Mouse (Mus musculus): Measurements from ENCODE around the gene Ttc28. TPM values are rescaled to one million over a fixed set of nuclear protein-coding genes. Genes with fewer than 3 reads are reported as not detected.

The Ttc28 gene
- polyA plus RNA-seq, 1 experiment from 2014 or later: 12.9 TPM

DNA sequence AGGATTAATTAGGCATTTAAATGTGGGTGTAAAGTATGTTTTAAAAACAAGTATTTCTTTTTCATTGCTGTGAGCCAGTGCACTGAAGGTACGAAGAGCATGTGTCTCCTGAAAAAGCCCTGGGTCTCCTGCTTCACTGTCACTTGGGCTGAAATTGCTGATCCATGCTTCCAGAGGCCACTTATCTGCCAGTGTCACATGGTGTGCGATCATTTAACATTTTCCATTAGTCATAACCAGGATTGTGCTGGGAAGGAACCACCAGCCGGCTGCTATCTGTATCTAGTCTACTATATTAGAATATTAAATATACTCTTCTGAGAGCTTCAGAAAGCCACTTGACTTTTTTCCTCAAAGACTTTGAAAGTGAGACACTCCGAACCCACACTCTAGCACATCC, 186.2 kb downstream of the Ttc28 start:
- Histone ChIP-seq H3K9ac (ENCODE audit: low read length) (no peak overlapping the region), H3K9me3 (ENCODE audit: control insufficient read depth, low read length) (no peaks in the 10 kb centered on the region), H3K27ac (replicated peaks; ENCODE audit: low read depth, low read length) (no peak overlapping the region), H3K27me3 (ENCODE audit: control insufficient read depth, insufficient read depth, low read length) (no peaks in the 10 kb centered on the region), H3K36me3 (ENCODE audit: control insufficient read depth, insufficient read depth, low read length) (no peaks in the 10 kb centered on the region), H3K4me2 (ENCODE audit: low read depth, severe bottlenecking) (no peak overlapping the region), H3K4me3 (ENCODE audit: low read depth, low read length) (no peak overlapping the region), H3K4me1 (ENCODE audit: control insufficient read depth, insufficient read depth, low read length) (peaks cover 4% of the 10 kb centered on the region; the same call in 1 of the 2 replicates)
- WGBS: 83% methylated on average over 4 of the region's 4 CpGs
- ATAC-seq (ENCODE audit: insufficient number of reproducible peaks, low FRiP score, low TSS enrichment, low read depth) (no peak), DNase-seq (ENCODE audit: low spot score) (no peak)

DNA sequence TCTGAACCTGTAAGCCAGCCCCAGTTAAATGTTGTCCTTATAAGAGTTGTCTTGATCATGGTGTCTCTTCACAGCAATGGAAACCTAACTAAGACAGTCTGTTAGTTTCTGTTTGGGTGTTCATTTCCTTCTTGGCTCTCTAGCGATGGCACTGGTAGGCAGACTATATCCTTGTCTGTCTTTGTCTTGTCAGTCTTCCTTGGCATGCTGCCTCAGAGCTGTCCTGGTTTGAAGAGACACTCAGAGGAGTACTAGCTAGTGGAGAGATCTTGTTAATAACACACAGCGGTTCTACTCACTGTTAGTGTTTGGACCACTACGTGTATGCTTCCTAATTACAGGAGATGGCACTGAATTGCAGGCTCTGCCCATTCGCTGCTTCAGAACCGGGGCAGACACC, 189.9 kb downstream of the Ttc28 start:
- H3K4me3 ChIP-seq (ENCODE audit: low read depth, low read length): no peak overlapping the region
- no peaks in the 10 kb centered on the region for H3K36me3 ChIP-seq (ENCODE audit: control insufficient read depth, insufficient read depth, low read length)
- no peak overlapping the region for H3K27ac ChIP-seq (replicated peaks; ENCODE audit: low read depth, low read length)
- no peaks in the 10 kb centered on the region for H3K27me3 ChIP-seq (ENCODE audit: control insufficient read depth, insufficient read depth, low read length)
- peaks cover 8% of the 10 kb centered on the region; the same call in 1 of the 2 replicates for H3K4me1 ChIP-seq (ENCODE audit: control insufficient read depth, insufficient read depth, low read length)
- WGBS: 86% methylated on average over 5 of the region's 5 CpGs
- DNase-seq (ENCODE audit: low spot score) (no peak), ATAC-seq (ENCODE audit: insufficient number of reproducible peaks, low FRiP score, low TSS enrichment, low read depth) (no peak)
- H3K4me2 ChIP-seq (ENCODE audit: low read depth, severe bottlenecking): no peak overlapping the region
- H3K9ac ChIP-seq (ENCODE audit: low read length): no peak overlapping the region
- H3K9me3 ChIP-seq (ENCODE audit: control insufficient read depth, low read length): no peaks in the 10 kb centered on the region

DNA sequence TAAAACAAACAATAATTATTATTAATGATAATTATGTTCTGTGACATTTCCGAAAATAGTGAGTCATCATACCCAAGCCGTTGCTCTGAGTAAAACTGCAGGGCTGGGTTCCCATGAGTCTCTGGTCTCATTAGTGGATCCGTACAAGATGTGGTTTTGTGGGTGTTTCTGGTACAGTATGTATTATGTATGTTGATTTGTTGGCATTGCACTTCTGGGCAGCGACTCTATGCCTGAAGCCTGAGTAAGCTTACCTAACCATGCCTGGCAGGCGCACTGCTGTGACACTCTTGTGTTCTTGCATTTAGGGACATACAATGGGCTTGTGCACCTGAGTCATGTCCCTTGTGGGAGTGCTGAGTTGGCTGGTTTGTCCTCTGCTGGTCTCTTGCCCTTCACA, 190.3 kb downstream of the Ttc28 start:
- no peak overlapping the region for H3K4me3 ChIP-seq (ENCODE audit: low read depth, low read length)
- WGBS: 88% methylated on average over 5 of the region's 5 CpGs

DNA sequence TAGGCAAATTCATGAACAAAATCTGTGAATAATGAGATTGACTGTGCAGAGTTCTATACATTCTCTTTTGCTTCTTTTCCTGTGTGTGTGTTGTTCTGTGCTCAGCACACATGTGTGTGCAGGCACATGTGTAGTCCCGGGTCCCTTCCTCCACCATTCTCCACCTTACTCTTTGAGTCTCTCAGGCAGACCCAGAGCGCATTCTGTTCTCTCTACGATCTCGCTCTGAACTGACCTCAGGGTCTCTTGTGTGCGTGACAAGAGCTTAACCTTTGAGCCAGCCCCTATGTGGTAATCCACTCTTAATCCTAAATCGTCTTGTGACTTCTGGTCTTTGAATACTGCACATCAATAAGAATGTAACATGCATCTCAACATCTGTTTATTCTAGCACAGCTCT, 190.8 kb downstream of the Ttc28 start:
- Histone ChIP-seq H3K4me3 (ENCODE audit: low read depth, low read length) (no peak overlapping the region), H3K4me2 (ENCODE audit: low read depth, severe bottlenecking) (no peak overlapping the region), H3K9me3 (ENCODE audit: control insufficient read depth, low read length) (no peaks in the 10 kb centered on the region), H3K27me3 (ENCODE audit: control insufficient read depth, insufficient read depth, low read length) (no peaks in the 10 kb centered on the region), H3K27ac (replicated peaks; ENCODE audit: low read depth, low read length) (no peak overlapping the region), H3K36me3 (ENCODE audit: control insufficient read depth, insufficient read depth, low read length) (no peaks in the 10 kb centered on the region), H3K9ac (ENCODE audit: low read length) (no peak overlapping the region), H3K4me1 (ENCODE audit: control insufficient read depth, insufficient read depth, low read length) (peaks cover 6% of the 10 kb centered on the region; the same call in 1 of the 2 replicates)
- WGBS: 62% methylated on average over 6 of the region's 6 CpGs
- ATAC-seq (ENCODE audit: insufficient number of reproducible peaks, low FRiP score, low TSS enrichment, low read depth) (no peak), DNase-seq (ENCODE audit: low spot score) (no peak)

More for the DNA sequence above, 190.3 kb downstream of the Ttc28 start:
- H3K4me2 ChIP-seq (ENCODE audit: low read depth, severe bottlenecking): no peak overlapping the region
- DNase-seq (ENCODE audit: low spot score) (no peak), ATAC-seq (ENCODE audit: insufficient number of reproducible peaks, low FRiP score, low TSS enrichment, low read depth) (no peak)
- no peaks in the 10 kb centered on the region for H3K36me3 ChIP-seq (ENCODE audit: control insufficient read depth, insufficient read depth, low read length)
- H3K27me3 ChIP-seq (ENCODE audit: control insufficient read depth, insufficient read depth, low read length): no peaks in the 10 kb centered on the region
- no peak overlapping the region for H3K9ac ChIP-seq (ENCODE audit: low read length)
- H3K9me3 ChIP-seq (ENCODE audit: control insufficient read depth, low read length): no peaks in the 10 kb centered on the region
- peaks cover 6% of the 10 kb centered on the region; the same call in 1 of the 2 replicates for H3K4me1 ChIP-seq (ENCODE audit: control insufficient read depth, insufficient read depth, low read length)
- H3K27ac ChIP-seq (replicated peaks; ENCODE audit: low read depth, low read length): no peak overlapping the region

DNA sequence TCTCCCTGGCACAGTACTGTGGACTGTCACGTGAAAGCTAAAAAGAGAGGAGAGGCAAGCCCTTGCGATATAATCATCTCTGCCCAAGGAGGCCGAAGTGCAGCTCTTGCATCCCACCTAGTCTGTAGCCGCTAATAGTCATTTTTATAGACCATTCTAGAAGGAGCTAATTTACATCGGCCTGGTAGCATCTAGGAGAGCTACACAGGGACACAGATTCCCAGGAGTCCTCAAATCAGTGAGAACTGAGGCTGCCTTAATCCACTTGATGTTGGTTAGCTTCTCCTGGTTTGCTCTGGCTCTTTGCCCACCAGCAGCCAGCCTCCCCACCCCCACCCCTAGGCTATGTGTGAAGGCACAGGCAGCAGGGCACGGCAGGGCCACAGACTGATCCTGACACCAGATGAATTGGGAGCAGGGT, 193.7 kb downstream of the Ttc28 start:
- Histone ChIP-seq H3K9ac (ENCODE audit: low read length) (no peak overlapping the region), H3K27ac (replicated peaks; ENCODE audit: low read depth, low read length) (no peak overlapping the region), H3K27me3 (ENCODE audit: control insufficient read depth, insufficient read depth, low read length) (no peaks in the 10 kb centered on the region), H3K4me1 (ENCODE audit: control insufficient read depth, insufficient read depth, low read length) (peaks cover 4% of the 10 kb centered on the region; the same call in 1 of the 2 replicates), H3K4me3 (ENCODE audit: low read depth, low read length) (no peak overlapping the region), H3K4me2 (ENCODE audit: low read depth, severe bottlenecking) (no peak overlapping the region), H3K9me3 (ENCODE audit: control insufficient read depth, low read length) (no peaks in the 10 kb centered on the region), H3K36me3 (ENCODE audit: control insufficient read depth, insufficient read depth, low read length) (no peaks in the 10 kb centered on the region)
- 54% methylated on average over 6 of the region's 6 CpGs for WGBS
- DNase-seq (ENCODE audit: low spot score): no peak
- ATAC-seq (ENCODE audit: insufficient number of reproducible peaks, low FRiP score, low TSS enrichment, low read depth): no peak

- peaks cover 4% of the 10 kb centered on the region; the same call in 1 of the 2 replicates for H3K4me1 ChIP-seq (ENCODE audit: control insufficient read depth, insufficient read depth, low read length)
- H3K27me3 ChIP-seq (ENCODE audit: control insufficient read depth, insufficient read depth, low read length): no peaks in the 10 kb centered on the region
- H3K27ac ChIP-seq (replicated peaks; ENCODE audit: low read depth, low read length): no peak overlapping the region
- no peak for DNase-seq (ENCODE audit: low spot score)
- H3K4me2 ChIP-seq (ENCODE audit: low read depth, severe bottlenecking): no peak overlapping the region
- no peak for ATAC-seq (ENCODE audit: insufficient number of reproducible peaks, low FRiP score, low TSS enrichment, low read depth)
- H3K36me3 ChIP-seq (ENCODE audit: control insufficient read depth, insufficient read depth, low read length): no peaks in the 10 kb centered on the region
- 50% methylated on average over 7 of the region's 7 CpGs for WGBS
- no peak overlapping the region for H3K9ac ChIP-seq (ENCODE audit: low read length)
- H3K4me3 ChIP-seq (ENCODE audit: low read depth, low read length): no peak overlapping the region
- no peaks in the 10 kb centered on the region for H3K9me3 ChIP-seq (ENCODE audit: control insufficient read depth, low read length)
Measured at GRCm38 (mm10) chr5:111074050-111074449, 194.4 kb downstream of the Ttc28 start.

- ATAC-seq (ENCODE audit: insufficient number of reproducible peaks, low FRiP score, low TSS enrichment, low read depth) (no peak), DNase-seq (ENCODE audit: low spot score) (no peak)
- no peaks in the 10 kb centered on the region for H3K27me3 ChIP-seq (ENCODE audit: control insufficient read depth, insufficient read depth, low read length)
- H3K36me3 ChIP-seq (ENCODE audit: control insufficient read depth, insufficient read depth, low read length): no peaks in the 10 kb centered on the region
- H3K4me2 ChIP-seq (ENCODE audit: low read depth, severe bottlenecking): no peak overlapping the region
- WGBS: 64% methylated on average over 5 of the region's 5 CpGs
- H3K9me3 ChIP-seq (ENCODE audit: control insufficient read depth, low read length): no peaks in the 10 kb centered on the region
- H3K4me1 ChIP-seq (ENCODE audit: control insufficient read depth, insufficient read depth, low read length): peaks cover 4% of the 10 kb centered on the region; the same call in 1 of the 2 replicates
- no peak overlapping the region for H3K4me3 ChIP-seq (ENCODE audit: low read depth, low read length)
- H3K9ac ChIP-seq (ENCODE audit: low read length): no peak overlapping the region
- no peak overlapping the region for H3K27ac ChIP-seq (replicated peaks; ENCODE audit: low read depth, low read length)
Measured at GRCm38 (mm10) chr5:111075841-111076240, 196.2 kb downstream of the Ttc28 start.

DNA sequence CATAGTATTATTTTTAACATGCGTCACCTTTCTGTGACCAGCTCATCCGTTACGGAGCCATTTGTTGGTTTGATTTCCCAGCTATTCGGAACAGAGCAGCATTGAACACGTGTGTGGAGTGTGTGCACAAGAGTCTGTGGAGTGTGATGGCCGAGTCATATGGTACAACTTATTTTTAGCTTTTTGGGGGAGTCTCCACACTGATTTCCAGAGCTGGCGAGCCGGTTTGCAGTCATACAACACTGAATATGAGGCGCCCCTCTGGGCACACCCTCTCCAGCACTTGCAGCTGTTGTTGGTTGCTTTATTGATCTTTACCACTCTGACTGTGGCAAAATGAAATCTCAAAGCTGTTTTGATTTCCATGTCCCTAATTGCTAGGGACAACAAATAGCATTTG, 197.7 kb downstream of the Ttc28 start:
- Histone ChIP-seq H3K4me2 (ENCODE audit: low read depth, severe bottlenecking) (no peak overlapping the region), H3K4me3 (ENCODE audit: low read depth, low read length) (no peak overlapping the region), H3K4me1 (ENCODE audit: control insufficient read depth, insufficient read depth, low read length) (peaks cover 4% of the 10 kb centered on the region; the same call in 1 of the 2 replicates), H3K9me3 (ENCODE audit: control insufficient read depth, low read length) (no peaks in the 10 kb centered on the region), H3K27me3 (ENCODE audit: control insufficient read depth, insufficient read depth, low read length) (no peaks in the 10 kb centered on the region), H3K9ac (ENCODE audit: low read length) (no peak overlapping the region), H3K36me3 (ENCODE audit: control insufficient read depth, insufficient read depth, low read length) (no peaks in the 10 kb centered on the region), H3K27ac (replicated peaks; ENCODE audit: low read depth, low read length) (no peak overlapping the region)
- no peak for DNase-seq (ENCODE audit: low spot score)
- 84% methylated on average over 9 of the region's 9 CpGs for WGBS
- no peak for ATAC-seq (ENCODE audit: insufficient number of reproducible peaks, low FRiP score, low TSS enrichment, low read depth)

- no peak for DNase-seq (ENCODE audit: low spot score)
- Histone ChIP-seq H3K27me3 (ENCODE audit: control insufficient read depth, insufficient read depth, low read length) (no peaks in the 10 kb centered on the region), H3K4me1 (ENCODE audit: control insufficient read depth, insufficient read depth, low read length) (no peaks in the 10 kb centered on the region), H3K36me3 (ENCODE audit: control insufficient read depth, insufficient read depth, low read length) (no peaks in the 10 kb centered on the region), H3K4me3 (ENCODE audit: low read depth, low read length) (no peak overlapping the region), H3K9me3 (ENCODE audit: control insufficient read depth, low read length) (no peaks in the 10 kb centered on the region), H3K9ac (ENCODE audit: low read length) (no peak overlapping the region), H3K27ac (replicated peaks; ENCODE audit: low read depth, low read length) (no peak overlapping the region), H3K4me2 (ENCODE audit: low read depth, severe bottlenecking) (no peak overlapping the region)
- WGBS: 84% methylated on average over 5 of the region's 5 CpGs
- no peak for ATAC-seq (ENCODE audit: insufficient number of reproducible peaks, low FRiP score, low TSS enrichment, low read depth)
Measured at GRCm38 (mm10) chr5:111080601-111081000, 201.0 kb downstream of the Ttc28 start.
